Mouse (Mus musculus) embryonic fibroblast, embryonic 13.5 days (primary cell): Measurements from ENCODE around the gene Foxm1. TPM values are rescaled to one million over a fixed set of nuclear protein-coding genes. Genes with fewer than 3 reads are reported as not detected.
"Not testable (repeated sequence)": the region's sequence is repeated elsewhere in the genome, so short reads cannot be mapped to it uniquely, and the experiment has no call there.

ENCODE experiments used
- H3K27ac ChIP-seq: 2 replicates; pipeline ENCODE4 v1.5.1; 2012; ENCODE audit warnings: low read length, control low read depth, inconsistent platforms; ENCODE audit not compliant: insufficient read depth
- H3K4me1 ChIP-seq: 2 replicates; pipeline ENCODE4 v1.6.1; 2011; ENCODE audit warnings: low read length; ENCODE audit not compliant: control insufficient read depth, insufficient read depth
- H3K4me3 ChIP-seq: 2 replicates; pipeline ENCODE4 v1.5.1; 2011; ENCODE audit warnings: mild to moderate bottlenecking, control low read depth, low read length; ENCODE audit not compliant: insufficient read depth
- CTCF ChIP-seq: IDR thresholded peaks from 2 replicates; pipeline ENCODE4 v1.5.1; 2011; ENCODE audit warnings: mild to moderate bottlenecking, control low read depth, low read length, moderate library complexity, borderline replicate concordance; ENCODE audit not compliant: insufficient read depth
- POLR2A ChIP-seq: IDR thresholded peaks from 2 replicates; pipeline ENCODE4 v1.6.1; 2011; ENCODE audit warnings: low read depth, mild to moderate bottlenecking, control low read depth, low read length, moderate library complexity
- polyA plus RNA-seq: library from polyadenylated mRNA; stranded (reverse); fragments of >200 nt; gene quantifications from 2 replicates; pipeline ENCODE4 v1.2.4, GENCODE M21; 2011; ENCODE audit warnings: low read depth; ENCODE audit not compliant: missing spikeins, insufficient read length

Gene Foxm1
- polyA plus RNA-seq, 1 experiment = 45.7 TPM

DNA sequence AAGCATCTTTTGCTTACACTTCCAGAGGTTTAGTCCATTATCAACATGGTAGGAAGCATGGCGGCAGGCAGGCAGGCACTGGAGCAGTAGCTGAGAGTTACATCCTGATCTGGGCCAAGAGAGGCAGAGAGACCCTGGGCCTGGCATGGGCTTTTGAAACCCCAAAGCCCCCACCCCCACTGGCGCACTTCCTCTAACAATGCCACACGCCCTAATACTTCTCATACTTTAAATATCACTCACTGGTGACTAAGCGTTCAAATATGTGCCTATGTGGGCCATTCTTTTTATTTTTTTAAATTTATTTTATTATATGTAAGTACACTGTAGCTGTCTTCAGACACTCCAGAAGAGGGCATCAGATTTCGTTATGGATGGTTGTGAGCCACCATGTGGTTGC, 3.7 kb downstream of the Foxm1 start:
- H3K27ac ChIP-seq = no peak overlapping the region
- no peak for TF ChIP-seq CTCF
- TF ChIP-seq POLR2A = no peak
- H3K4me1 ChIP-seq = peaks cover 7% of the 10 kb centered on the region; the same call in 1 of the 2 replicates
- no peak overlapping the region for H3K4me3 ChIP-seq

GRCm38 (mm10) chr6:128370040-128370439, 7.3 kb downstream of the Foxm1 start:
- Histone ChIP-seq H3K4me1 (0 out of 2 replicates have a peak, but pooled peaks cover 3% of the 10 kb centered on the region), H3K4me3 (no peak overlapping the region), H3K27ac (no peak overlapping the region)
- no peak for TF ChIP-seq POLR2A
- TF ChIP-seq CTCF = no peak

DNA sequence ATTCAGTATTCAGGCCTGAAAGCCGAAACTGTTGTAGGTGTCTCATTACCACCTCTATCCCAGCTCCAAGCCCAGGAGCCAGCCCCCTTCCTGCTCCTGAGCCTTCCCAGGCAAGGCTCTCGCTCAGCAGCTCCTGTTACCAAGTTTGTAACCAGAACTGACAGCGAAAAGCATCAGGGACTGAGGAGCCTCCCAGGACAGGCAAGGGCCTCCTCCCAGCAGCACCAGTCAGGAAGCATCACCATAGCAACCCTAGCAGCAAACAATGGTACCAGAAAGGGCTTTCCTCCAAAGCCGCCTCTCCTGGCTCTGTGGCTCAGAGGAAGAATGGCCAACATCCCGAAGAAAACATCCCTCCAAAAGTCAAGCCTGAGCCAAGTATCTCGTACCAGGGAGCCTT, 12.4 kb downstream of the Foxm1 start, which contains the start of the genes Tex52 and Gm44596:
TSS of gene Tex52 (plus strand) at position 265 of the 400 bp plus-strand sequence.
TSS of gene Gm44596 (plus strand) at position 312 of the 400 bp plus-strand sequence.
- Histone ChIP-seq H3K4me1 (no peaks in the 10 kb centered on the region), H3K27ac (no peak within 1 kb of the TSS), H3K4me3 (no peak within 1 kb of the TSS)
- TF ChIP-seq POLR2A (no peak), CTCF (no peak)

GRCm38 (mm10) chr6:128376371-128377085, 13.8 kb downstream of the Foxm1 start:
- no peak overlapping the region for H3K4me3 ChIP-seq
- no peaks in the 10 kb centered on the region for H3K4me1 ChIP-seq
- TF ChIP-seq POLR2A (no peak), CTCF (no peak)
- no peak overlapping the region for H3K27ac ChIP-seq

DNA sequence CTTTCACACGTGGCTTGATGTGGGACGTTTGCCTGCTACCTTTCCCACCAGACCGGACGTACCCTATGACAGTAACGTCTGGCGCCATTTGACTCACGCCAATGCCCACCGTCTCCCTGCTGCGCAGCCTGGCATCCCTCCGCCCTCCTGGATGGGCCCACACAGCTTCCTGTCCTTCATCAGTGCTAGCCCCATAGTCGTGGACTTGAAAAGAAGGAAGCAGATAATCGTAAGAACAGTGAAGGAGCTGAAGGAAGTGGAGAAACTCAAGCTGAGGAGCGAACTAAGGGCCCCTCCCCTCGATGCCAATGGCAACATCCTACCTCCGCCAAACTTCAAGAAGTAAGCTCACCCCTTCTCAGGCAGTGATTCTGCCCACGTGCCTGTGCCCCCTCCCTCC, 16.9 kb downstream of the Foxm1 start:
- no peak for TF ChIP-seq CTCF
- no peak for TF ChIP-seq POLR2A
- Histone ChIP-seq H3K4me1 (no peaks in the 10 kb centered on the region), H3K27ac (no peak overlapping the region), H3K4me3 (no peak overlapping the region)

DNA sequence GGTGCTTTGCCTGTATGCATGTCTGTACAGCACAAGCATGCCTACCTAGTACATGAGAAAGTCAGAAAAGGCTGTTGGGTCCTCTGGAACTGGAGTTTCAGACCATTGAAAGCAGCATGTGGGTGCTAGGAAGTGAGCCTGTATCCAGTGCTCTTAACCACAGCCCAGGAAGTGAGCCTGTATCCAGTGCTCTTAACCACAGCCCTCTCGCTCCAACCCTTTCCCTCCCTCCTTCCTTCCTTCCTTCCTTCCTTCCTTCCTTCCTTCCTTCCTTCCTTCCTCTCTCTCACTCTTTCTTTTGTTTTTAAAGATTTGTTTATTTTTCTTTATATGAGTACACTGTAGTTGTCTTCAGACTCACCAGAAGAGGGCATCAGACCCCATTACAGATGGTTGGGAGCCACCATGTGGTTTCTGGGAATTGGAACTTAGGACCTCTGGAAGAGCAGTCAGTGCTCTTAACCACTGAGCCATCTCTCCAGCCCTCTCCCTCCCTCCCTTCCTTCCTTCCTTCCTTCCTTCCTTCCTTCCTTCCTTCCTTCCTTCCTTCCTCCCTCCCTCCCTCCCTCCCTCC, 17.9 kb downstream of the Foxm1 start:
- not testable (repeated sequence) for H3K4me1 ChIP-seq, H3K27ac ChIP-seq, H3K4me3 ChIP-seq

DNA sequence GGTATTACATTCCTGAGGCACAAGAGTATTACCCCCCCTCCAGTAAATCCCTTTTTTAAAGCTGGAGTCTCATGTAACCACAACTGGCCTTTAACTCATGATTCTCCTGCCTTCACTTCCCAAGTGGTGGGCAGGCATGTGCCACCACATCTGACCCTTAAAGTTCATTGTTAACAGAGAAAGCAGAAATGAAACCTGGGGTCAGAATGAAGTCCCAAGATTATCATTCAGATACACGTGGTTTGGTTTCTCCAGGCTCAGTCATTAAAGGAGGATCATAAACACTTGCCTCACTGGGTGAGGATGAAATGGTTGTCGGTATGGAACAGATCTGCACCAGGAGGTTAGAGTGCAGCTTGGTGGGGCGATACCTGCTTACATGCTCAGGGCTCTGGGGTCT, 18.5 kb downstream of the Foxm1 start:
- H3K4me3 ChIP-seq = no peak overlapping the region
- no peaks in the 10 kb centered on the region for H3K4me1 ChIP-seq
- H3K27ac ChIP-seq = no peak overlapping the region
- TF ChIP-seq CTCF = no peak

GRCm38 (mm10) chr6:128383752-128384151, 21.0 kb downstream of the Foxm1 start:
- H3K4me3 ChIP-seq = no peak overlapping the region
- no peak overlapping the region for H3K27ac ChIP-seq
- H3K4me1 ChIP-seq = no peaks in the 10 kb centered on the region
- TF ChIP-seq POLR2A (no peak), CTCF (no peak)

DNA sequence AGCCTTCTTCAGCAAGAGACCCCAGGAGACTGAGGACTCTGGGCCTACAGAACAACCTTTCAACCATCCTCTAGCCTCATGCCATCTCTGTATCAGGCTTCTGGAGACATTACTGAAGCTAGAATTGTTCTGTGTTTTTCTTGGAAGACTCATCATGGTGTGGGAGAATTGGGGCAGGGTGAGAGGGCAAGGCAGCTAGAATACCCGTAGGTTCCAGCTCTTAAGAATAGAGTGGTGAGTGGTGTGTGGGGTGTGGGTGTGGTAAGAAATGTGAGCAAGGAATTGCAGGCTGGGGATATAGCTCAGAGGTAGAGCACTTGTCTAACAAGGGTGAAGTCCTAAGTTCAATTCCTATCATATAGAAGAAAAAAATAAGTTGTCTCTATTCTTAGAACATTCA, 22.3 kb downstream of the Foxm1 start:
- TF ChIP-seq CTCF (no peak), POLR2A (no peak)
- H3K4me1 ChIP-seq = no peaks in the 10 kb centered on the region
- no peak overlapping the region for H3K27ac ChIP-seq
- no peak overlapping the region for H3K4me3 ChIP-seq

DNA sequence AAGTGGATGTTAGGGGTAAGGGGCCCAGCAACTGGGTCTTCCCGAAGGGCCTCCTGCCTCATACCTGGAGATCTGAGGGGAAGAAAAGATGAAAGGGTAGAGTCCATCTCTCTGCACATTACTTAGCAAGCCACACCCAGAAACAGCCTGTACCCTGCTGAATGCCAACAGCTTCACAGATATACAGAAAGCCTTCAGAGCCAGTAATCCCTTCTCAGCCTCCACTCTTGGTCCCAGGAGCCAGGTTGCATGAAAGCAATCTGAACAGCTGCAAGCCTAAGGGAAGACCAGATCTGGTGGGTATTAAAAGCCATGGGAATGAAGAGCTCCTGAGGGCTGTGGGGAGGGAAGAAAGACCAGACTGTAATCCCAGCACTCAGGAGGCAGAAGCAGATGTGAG, 26.4 kb downstream of the Foxm1 start:
- H3K4me3 ChIP-seq = no peak overlapping the region
- no peaks in the 10 kb centered on the region for H3K4me1 ChIP-seq
- TF ChIP-seq CTCF = no peak
- TF ChIP-seq POLR2A = no peak
- no peak overlapping the region for H3K27ac ChIP-seq
